Mouse (Mus musculus) midbrain, embryonic 12.5 days (tissue): Measurements from ENCODE around the gene Ube2n. TPM values are rescaled to one million over a fixed set of nuclear protein-coding genes. Genes with fewer than 3 reads are reported as not detected.
A peak's percentile ranks its signal among the peaks of the same experiment; 100 is the strongest.

ENCODE experiments used
- ATAC-seq: fragments of 200-750 bp; cut with Nextera tagmentation; 2 replicates; pipeline ENCODE4 v1.8.0; 2017; ENCODE audit warnings: low read depth, moderate TSS enrichment, moderate library complexity; ENCODE audit not compliant: low FRiP score
- H3K27ac ChIP-seq: fragments of 300-500 bp; sonication (generic); replicated peaks from 2 replicates; pipeline ENCODE4 v1.5.1; 2016; ENCODE audit warnings: mild to moderate bottlenecking
- H3K27me3 ChIP-seq: fragments of 300-500 bp; sonication (generic); 2 replicates; pipeline ENCODE4 v1.6.1; 2016; ENCODE audit warnings: mild to moderate bottlenecking
- H3K36me3 ChIP-seq: fragments of 300-500 bp; sonication (generic); 2 replicates; pipeline ENCODE4 v1.6.1; 2016
- H3K4me1 ChIP-seq: fragments of 300-500 bp; sonication (generic); 2 replicates; pipeline ENCODE4 v1.6.1; 2016
- H3K4me2 ChIP-seq: fragments of 300-500 bp; sonication (generic); replicated peaks from 2 replicates; pipeline ENCODE4 v1.6.1; 2016; ENCODE audit warnings: mild to moderate bottlenecking, moderate library complexity
- H3K4me3 ChIP-seq: fragments of 300-500 bp; sonication (generic); 2 replicates; pipeline ENCODE4 v1.5.1; 2016; ENCODE audit warnings: mild to moderate bottlenecking
- H3K9ac ChIP-seq: fragments of 300-500 bp; sonication (generic); replicated peaks from 2 replicates; pipeline ENCODE4 v1.6.1; 2016; ENCODE audit warnings: mild to moderate bottlenecking, moderate library complexity
- H3K9me3 ChIP-seq: fragments of 300-500 bp; sonication (generic); 2 replicates; pipeline ENCODE4 v1.6.1; 2016; ENCODE audit warnings: mild to moderate bottlenecking
- WGBS: fragments of 180-500 bp; shearing (Covaris S2); methylation state at CpG from one replicate; pipeline ENCODE4 v1.1.7; 2016; 5-methylcytosine and 5-hydroxymethylcytosine counted together
- microRNA-seq: library from miRNA; unstranded; fragments of <30 nt; microRNA quantifications from one replicate; pipeline ENCODE4, GENCODE M21; 2017
- polyA plus RNA-seq: library from polyadenylated mRNA; unstranded; fragments of >200 nt; fragmentation: Nextera tagmentation; extraction: Ambion mirVana; gene quantifications from 2 replicates; pipeline ENCODE4 v1.2.1, GENCODE M21; 2016

The Ube2n gene
- polyA plus RNA-seq, 1 experiment from 2014 or later, result 388 TPM

DNA sequence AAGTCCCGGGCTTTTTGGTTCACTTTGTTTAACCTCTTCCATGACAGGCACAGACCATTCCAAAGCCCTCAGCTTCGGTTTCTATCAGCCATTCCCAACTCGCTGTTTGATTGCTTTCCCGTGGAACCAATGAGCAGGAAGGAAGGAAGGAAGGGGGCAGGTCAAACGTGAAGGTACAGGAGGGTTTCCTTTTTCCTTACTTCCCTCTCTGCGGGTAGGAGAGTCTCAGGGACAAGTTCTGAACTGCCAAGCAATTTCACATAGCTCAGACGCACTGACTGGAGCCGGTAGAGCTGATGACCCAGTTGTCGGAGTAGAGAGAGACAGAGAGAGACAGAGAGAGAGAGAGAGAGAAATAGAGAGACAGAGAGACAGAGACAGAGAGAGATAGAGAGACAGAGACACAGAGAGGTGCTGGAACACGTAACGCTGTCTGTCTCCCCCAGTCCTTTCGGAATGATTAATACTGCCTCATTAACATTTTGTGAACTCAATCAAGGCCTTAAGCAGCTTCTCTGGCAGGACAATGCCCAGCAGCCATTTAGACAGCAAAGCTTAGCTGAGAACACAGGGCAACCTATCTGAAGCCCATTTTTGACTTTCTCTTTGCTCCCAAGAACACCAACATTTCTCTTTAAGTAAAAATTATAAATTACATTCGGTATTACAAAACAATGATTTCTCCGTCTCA is 62.1 kb downstream of the Ube2n start:
- Histone ChIP-seq H3K9me3 (no peaks in the 10 kb centered on the region), H3K4me3 (no peak overlapping the region), H3K36me3 (no peaks in the 10 kb centered on the region), H3K4me2 (no peak overlapping the region), H3K27ac (peak overlapping the region; percentile 26; the same call in 1 of the 2 replicates), H3K27me3 (no peaks in the 10 kb centered on the region), H3K4me1 (peaks cover 16% of the 10 kb centered on the region; the same call in 1 of the 2 replicates), H3K9ac (no peak overlapping the region)
- WGBS, result 47% methylated on average over 14 of the region's 14 CpGs
- ATAC-seq, result peak; percentile 49; the same call in 1 of the 2 replicates

DNA sequence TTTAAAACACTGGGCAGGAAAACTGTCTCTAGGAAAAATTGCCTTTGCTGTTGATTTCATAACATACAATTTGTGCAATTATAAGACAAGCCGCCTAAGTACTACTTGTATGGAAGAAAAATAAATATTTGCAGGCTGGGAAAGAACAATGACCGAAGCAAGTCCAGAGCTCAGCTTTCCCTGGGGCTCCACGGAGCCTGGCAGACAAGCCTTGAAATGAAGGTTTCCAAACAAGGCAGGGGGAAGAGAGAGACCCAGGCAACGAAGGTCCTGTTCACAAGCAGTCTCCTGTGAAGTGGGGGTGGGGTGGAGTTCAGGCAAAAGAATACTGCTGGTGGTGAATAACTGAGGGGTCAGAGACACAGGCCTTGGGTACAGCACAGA is 62.6 kb downstream of the Ube2n start:
- ATAC-seq, result 0 out of 2 replicates have a peak, but pooled peaks have one; percentile 30
- H3K4me1 ChIP-seq, result peaks cover 16% of the 10 kb centered on the region; the same call in 1 of the 2 replicates
- no peak overlapping the region for H3K9ac ChIP-seq
- H3K36me3 ChIP-seq, result no peaks in the 10 kb centered on the region
- H3K27me3 ChIP-seq, result no peaks in the 10 kb centered on the region
- 28% methylated on average over 4 of the region's 4 CpGs for WGBS
- H3K9me3 ChIP-seq, result no peaks in the 10 kb centered on the region
- H3K4me2 ChIP-seq, result no peak overlapping the region
- H3K27ac ChIP-seq, result peak overlapping the region; percentile 39; the same call in 1 of the 2 replicates
- H3K4me3 ChIP-seq, result no peak overlapping the region

DNA sequence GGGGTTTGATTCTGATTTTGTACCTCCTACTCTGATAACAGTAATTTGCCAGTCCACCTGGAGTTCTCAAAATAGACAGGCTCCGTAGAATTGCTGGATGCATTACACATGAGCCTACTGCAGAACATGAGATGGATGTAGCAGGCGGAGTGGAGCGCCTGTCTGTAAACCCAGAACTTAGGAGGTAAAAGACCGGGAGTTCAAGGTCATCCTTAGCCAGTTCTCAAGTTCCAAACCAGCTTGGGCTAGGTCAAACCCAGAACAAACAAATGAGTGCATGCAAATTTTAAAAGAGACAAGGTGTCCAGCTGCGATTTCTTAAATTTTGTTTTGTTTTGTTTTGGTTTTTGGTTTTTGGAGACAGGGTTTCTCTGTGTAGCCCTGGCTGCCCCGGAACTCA is 70.6 kb downstream of the Ube2n start:
- Histone ChIP-seq H3K9me3 (peaks cover 5% of the 10 kb centered on the region), H3K4me2 (no peak overlapping the region), H3K36me3 (no peaks in the 10 kb centered on the region), H3K9ac (no peak overlapping the region), H3K4me3 (no peak overlapping the region), H3K4me1 (no peaks in the 10 kb centered on the region), H3K27me3 (no peaks in the 10 kb centered on the region), H3K27ac (no peak overlapping the region)
- no peak for ATAC-seq
- 89% methylated on average over 6 of the region's 6 CpGs for WGBS

DNA sequence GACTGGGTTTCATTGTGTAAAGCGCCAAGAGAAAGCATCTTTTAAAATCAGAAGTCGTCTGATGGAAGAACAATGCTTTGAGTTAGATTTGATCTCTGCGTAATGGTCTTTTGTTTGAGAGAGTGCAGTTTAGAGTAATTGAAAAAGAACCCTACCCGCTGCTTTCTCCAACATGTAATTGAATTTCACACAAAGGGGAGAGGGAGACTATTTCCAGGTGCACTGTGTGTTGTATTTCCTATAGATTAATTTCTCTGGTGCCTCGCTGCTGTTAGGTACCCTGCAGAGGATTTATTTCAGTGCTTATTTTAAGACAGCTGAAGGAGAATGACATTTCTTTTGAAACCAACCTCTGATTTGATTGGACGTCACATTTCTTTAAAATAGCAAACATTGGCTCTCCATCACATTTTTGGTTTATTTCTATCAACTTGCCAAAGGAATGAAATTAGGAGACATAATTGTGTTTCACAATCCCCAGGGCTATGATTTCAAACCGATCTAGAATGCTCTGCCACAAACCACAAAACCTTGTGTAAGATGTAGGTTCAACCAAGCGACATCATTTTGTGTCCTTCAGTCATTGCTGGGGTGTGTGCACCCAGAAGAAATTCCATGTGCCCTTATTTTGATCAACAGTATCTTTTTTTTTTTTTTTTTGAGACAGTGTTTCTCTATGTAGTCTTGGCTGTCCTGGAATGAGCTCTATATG is 72.7 kb downstream of the Ube2n start:
- ATAC-seq, result no peak
- 52% methylated on average over 8 of the region's 8 CpGs for WGBS

DNA sequence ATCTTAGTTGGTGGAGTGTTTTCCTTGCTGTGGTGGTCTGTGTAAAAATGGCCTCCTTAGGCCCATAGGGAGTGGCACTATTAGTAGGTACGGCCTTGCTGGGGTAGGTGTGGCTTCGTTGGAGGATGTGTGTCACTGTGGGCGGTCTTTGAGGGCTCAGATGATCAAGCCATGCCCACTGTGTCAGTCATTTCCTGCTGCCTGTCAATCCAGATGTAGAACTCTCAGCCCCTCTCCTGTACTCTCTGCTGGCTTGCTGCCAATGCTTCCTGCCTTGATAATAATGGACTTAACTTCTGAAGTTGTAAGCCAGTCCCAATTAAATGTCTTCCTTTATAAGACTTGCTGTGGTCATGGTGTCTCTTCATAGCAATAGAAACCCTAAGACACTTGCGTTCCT is 74.3 kb downstream of the Ube2n start:
- no peak overlapping the region for H3K4me2 ChIP-seq
- 92% methylated on average over 4 of the region's 4 CpGs for WGBS
- H3K9me3 ChIP-seq, result peaks cover 5% of the 10 kb centered on the region
- no peak for ATAC-seq
- H3K27ac ChIP-seq, result no peak overlapping the region
- H3K27me3 ChIP-seq, result peaks cover 12% of the 10 kb centered on the region
- H3K36me3 ChIP-seq, result no peaks in the 10 kb centered on the region
- no peak overlapping the region for H3K9ac ChIP-seq
- H3K4me1 ChIP-seq, result no peaks in the 10 kb centered on the region
- no peak overlapping the region for H3K4me3 ChIP-seq

More for the DNA sequence above, 72.7 kb downstream of the Ube2n start:
- Histone ChIP-seq H3K4me3 (no peak overlapping the region), H3K27ac (no peak overlapping the region), H3K9me3 (peaks cover 5% of the 10 kb centered on the region), H3K36me3 (no peaks in the 10 kb centered on the region), H3K4me2 (no peak overlapping the region), H3K27me3 (no peaks in the 10 kb centered on the region; the same call in 1 of the 2 replicates), H3K9ac (no peak overlapping the region), H3K4me1 (no peaks in the 10 kb centered on the region)

DNA sequence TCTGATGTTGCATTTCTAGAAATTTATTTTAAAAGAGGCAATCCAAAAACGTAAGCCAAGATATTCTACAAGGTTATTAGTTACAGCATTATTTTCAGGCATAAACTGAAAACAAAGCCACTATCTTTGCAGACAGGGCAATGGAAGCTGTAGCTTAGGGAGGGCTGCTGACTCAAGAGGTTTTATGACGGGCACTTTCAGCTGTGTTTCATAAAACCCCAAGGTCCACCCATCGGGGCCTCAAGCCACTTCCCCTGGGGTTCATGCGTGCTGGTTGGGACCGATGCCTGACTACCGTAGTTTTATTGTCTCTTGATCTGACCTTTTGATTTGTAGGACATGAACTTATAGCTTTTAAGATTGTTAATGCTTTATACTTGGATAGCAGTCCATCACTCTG is 75.3 kb downstream of the Ube2n start:
- no peaks in the 10 kb centered on the region for H3K36me3 ChIP-seq
- no peak for ATAC-seq

DNA sequence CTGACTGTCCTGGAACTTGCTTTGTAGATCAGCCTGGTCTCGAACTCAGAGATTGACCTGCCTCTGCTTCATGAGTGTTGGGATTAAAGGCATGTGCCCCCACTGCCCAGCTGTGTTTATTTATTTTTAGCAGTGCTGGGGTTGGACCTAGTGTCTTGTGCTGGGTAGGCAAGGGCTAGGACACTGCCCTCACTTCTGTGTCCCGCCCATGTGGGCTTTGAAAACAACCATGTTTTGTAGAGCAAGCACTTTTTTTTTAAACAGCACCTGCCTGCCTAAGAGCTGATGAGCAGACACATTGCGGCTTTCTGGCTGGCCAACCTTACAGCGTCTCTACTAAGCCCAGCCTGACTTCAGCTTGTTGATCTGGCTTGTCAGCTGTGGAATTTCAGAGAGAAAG is 76.3 kb downstream of the Ube2n start:
- ATAC-seq, result no peak
- 86% methylated on average over 4 of the region's 4 CpGs for WGBS
- Histone ChIP-seq H3K36me3 (no peaks in the 10 kb centered on the region), H3K4me3 (no peak overlapping the region), H3K4me2 (no peak overlapping the region), H3K27ac (no peak overlapping the region), H3K9me3 (peaks cover 5% of the 10 kb centered on the region), H3K4me1 (peaks cover 12% of the 10 kb centered on the region), H3K9ac (no peak overlapping the region), H3K27me3 (peaks cover 21% of the 10 kb centered on the region)

More for the DNA sequence above, 75.3 kb downstream of the Ube2n start:
- peaks cover 21% of the 10 kb centered on the region for H3K27me3 ChIP-seq
- no peak overlapping the region for H3K27ac ChIP-seq
- peaks cover 1% of the 10 kb centered on the region; the same call in 1 of the 2 replicates for H3K4me1 ChIP-seq
- H3K4me3 ChIP-seq, result no peak overlapping the region
- 89% methylated on average over 6 of the region's 6 CpGs for WGBS
- H3K9me3 ChIP-seq, result peaks cover 5% of the 10 kb centered on the region
- H3K4me2 ChIP-seq, result no peak overlapping the region
- no peak overlapping the region for H3K9ac ChIP-seq

DNA sequence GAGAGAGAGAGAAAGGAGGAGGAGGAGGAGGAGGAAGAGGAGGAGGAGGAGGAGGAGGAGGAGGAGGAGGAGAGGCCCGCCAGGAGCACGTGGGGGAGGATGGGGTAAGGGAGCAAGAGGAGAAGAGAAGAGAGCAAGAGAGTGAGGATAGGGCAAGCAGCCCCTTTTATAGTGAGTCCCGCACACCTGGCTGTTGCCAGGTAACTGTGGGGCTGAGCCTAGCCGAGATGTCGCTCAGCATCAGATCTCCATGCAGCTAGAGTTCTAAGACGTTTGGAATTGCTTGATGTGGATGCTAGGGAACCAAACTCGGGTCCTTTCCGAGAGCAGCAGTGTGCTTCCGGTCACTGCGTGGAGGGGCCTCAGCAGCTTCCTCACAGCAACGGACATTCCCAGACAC is 79.5 kb downstream of the Ube2n start:
- Histone ChIP-seq H3K36me3 (no peaks in the 10 kb centered on the region), H3K27ac (no peak overlapping the region), H3K27me3 (peaks cover 40% of the 10 kb centered on the region), H3K9me3 (0 out of 2 replicates have a peak, but pooled peaks cover under 1% of the 10 kb centered on the region), H3K9ac (no peak overlapping the region), H3K4me1 (peaks cover 14% of the 10 kb centered on the region), H3K4me3 (no peak overlapping the region), H3K4me2 (no peak overlapping the region)
- WGBS, result 41% methylated on average over 9 of the region's 11 CpGs
- ATAC-seq, result no peak

Small RNAs within 50 kb of the gene (microRNA-seq; reads per million reads assigned to microRNA genes)
- 22.5 reads per million, percentile 34 among the genes with 10 or more reads in this experiment for gene Mir3058

Other genes with a start within 250 kb of the Ube2n start
- 12.0 and 14.4 TPM in 2 replicates for gene Cradd, start 191.0 kb upstream of the Ube2n start, polyA plus RNA-seq
- gene Socs2, start 98.0 kb upstream of the Ube2n start, polyA plus RNA-seq, result 37.9 and 38.4 TPM in 2 replicates
- gene Mrpl42, start 13.2 kb upstream of the Ube2n start, polyA plus RNA-seq, result 281 TPM in 2 replicates
- 124 and 125 TPM in 2 replicates for gene Nudt4, start 49.0 kb downstream of the Ube2n start, polyA plus RNA-seq
- not detected in 2 replicates for gene Anapc15-ps, start 158.3 kb downstream of the Ube2n start, polyA plus RNA-seq